Mouse (Mus musculus) heart, adult 2 months (tissue): ENCODE measurements around the gene Ttc8. TPM values are rescaled to one million over a fixed set of nuclear protein-coding genes. Genes with fewer than 3 reads are reported as not detected.

Source experiments
- DNase-seq, 2 experiments: peaks; one replicate each; pipeline ENCODE4 v3.0.0; 2021
- H3K27ac ChIP-seq: fragments of 200-600 bp; 2 replicates; pipeline ENCODE4 v1.8.1; 2022
- H3K27me3 ChIP-seq: fragments of 200-500 bp; 2 replicates; pipeline ENCODE4 v1.6.1; 2012; ENCODE audit warnings: mild to moderate bottlenecking, low read length, inconsistent platforms, mixed read lengths; ENCODE audit not compliant: control insufficient read depth, insufficient read depth
- H3K36me3 ChIP-seq: fragments of 200-500 bp; 2 replicates; pipeline ENCODE4 v1.6.1; 2012; ENCODE audit warnings: low read length, inconsistent platforms; ENCODE audit not compliant: control insufficient read depth, insufficient read depth
- H3K4me1 ChIP-seq: fragments of 200-500 bp; 2 replicates; pipeline ENCODE4 v1.6.1; 2011; ENCODE audit warnings: low read length; ENCODE audit not compliant: control insufficient read depth, insufficient read depth
- H3K4me3 ChIP-seq: fragments of 200-600 bp; 2 replicates; pipeline ENCODE4 v1.8.1; 2022
- H3K79me2 ChIP-seq: fragments of 200-500 bp; replicated peaks from 2 replicates; pipeline ENCODE4 v1.6.1; 2012; ENCODE audit warnings: mild to moderate bottlenecking, inconsistent platforms, low read length, moderate library complexity, mixed read lengths; ENCODE audit not compliant: control insufficient read depth, insufficient read depth
- H3K9ac ChIP-seq: fragments of 200-500 bp; 2 replicates; pipeline ENCODE4 v1.6.1; 2012; ENCODE audit warnings: low read depth, mild to moderate bottlenecking, control low read depth, inconsistent platforms, low read length, mixed read lengths
- CTCF ChIP-seq: fragments of 200-600 bp; IDR thresholded peaks from 2 replicates; pipeline ENCODE4 v1.8.1; 2022; ENCODE audit warnings: antibody characterized with exemption, mild to moderate bottlenecking, moderate library complexity
- EP300 ChIP-seq: fragments of 200-500 bp; IDR thresholded peaks from 2 replicates; pipeline ENCODE4 v1.6.1; 2011; ENCODE audit warnings: low read depth, low read length, control low read depth; ENCODE audit not compliant: insufficient read depth
- POLR2A ChIP-seq: fragments of 200-500 bp; IDR thresholded peaks from 2 replicates; pipeline ENCODE4 v1.6.1; 2011; ENCODE audit warnings: mild to moderate bottlenecking, low read depth, low read length, control low read depth; ENCODE audit not compliant: insufficient read depth
- WGBS: fragments of 180-500 bp; shearing (Covaris S2); methylation state at CpG from one replicate; pipeline ENCODE4 v1.1.7; 2018; 5-methylcytosine and 5-hydroxymethylcytosine counted together
- intact Hi-C: fragments of 180-260 bp; cut with DNase I; formaldehyde crosslinking; loops from one replicate; pipeline ENCODE4 v1.15.1; 2025
- polyA plus RNA-seq: library from polyadenylated mRNA; depleted of rRNA; stranded (reverse); fragments of >200 nt; gene quantifications from 2 replicates; pipeline ENCODE4 v1.2.3, GENCODE M21; 2012
- total RNA-seq, 2 experiments: library from RNA; stranded (reverse); gene quantifications; 2 replicates each; pipeline ENCODE4 v1.2.3; 2021

The Ttc8 gene
- total and polyA plus RNA-seq, 3 experiments = 5.6 to 7.5 (median 5.9) TPM

GRCm38 (mm10) chr12:98961415-98961814 is 41.0 kb downstream of the Ttc8 start:
- WGBS = 79% methylated on average over 4 of the region's 4 CpGs
- TF ChIP-seq POLR2A = no peak
- no peak for TF ChIP-seq EP300
- Histone ChIP-seq H3K4me1 (no peaks in the 10 kb centered on the region), H3K27me3 (no peaks in the 10 kb centered on the region), H3K27ac (no peak overlapping the region), H3K36me3 (no peaks in the 10 kb centered on the region), H3K4me3 (no peak overlapping the region), H3K79me2 (no peaks in the 10 kb centered on the region), H3K9ac (no peak overlapping the region)
- intact Hi-C loops = no loop called here
- DNase-seq = no peak

- H3K79me2 ChIP-seq = no peaks in the 10 kb centered on the region
- H3K27ac ChIP-seq = no peak overlapping the region
These were observed 45.2 kb downstream of the Ttc8 start for GRCm38 (mm10) chr12:98965441-98966135.

GRCm38 (mm10) chr12:98972291-98972690 is 51.9 kb downstream of the Ttc8 start:
- no peak overlapping the region for H3K27ac ChIP-seq
- no peaks in the 10 kb centered on the region for H3K36me3 ChIP-seq
- H3K27me3 ChIP-seq = no peaks in the 10 kb centered on the region
- no peak for DNase-seq
- no peak overlapping the region for H3K4me3 ChIP-seq
- no peaks in the 10 kb centered on the region for H3K4me1 ChIP-seq
- WGBS = 96% methylated on average over 3 of the region's 3 CpGs
- no peaks in the 10 kb centered on the region for H3K79me2 ChIP-seq
- no peak overlapping the region for H3K9ac ChIP-seq
- intact Hi-C loops = no loop called here
- TF ChIP-seq POLR2A (no peak), EP300 (no peak), CTCF (no peak)

More at GRCm38 (mm10) chr12:98965441-98966135, 45.2 kb downstream of the Ttc8 start:
- Histone ChIP-seq H3K9ac (no peak overlapping the region), H3K27me3 (no peaks in the 10 kb centered on the region), H3K4me1 (no peaks in the 10 kb centered on the region), H3K4me3 (no peak overlapping the region), H3K36me3 (no peaks in the 10 kb centered on the region)
- intact Hi-C loops = no loop called here
- WGBS = 51% methylated on average over 4 of the region's 4 CpGs
- TF ChIP-seq EP300 (no peak), CTCF (no peak), POLR2A (no peak)
- no peak for DNase-seq

- intact Hi-C loops = no loop called here
- H3K27me3 ChIP-seq = no peaks in the 10 kb centered on the region
- H3K9ac ChIP-seq = no peak overlapping the region
- H3K27ac ChIP-seq = no peak overlapping the region
- no peaks in the 10 kb centered on the region for H3K4me1 ChIP-seq
- H3K4me3 ChIP-seq = no peak overlapping the region
- H3K79me2 ChIP-seq = no peaks in the 10 kb centered on the region
- TF ChIP-seq EP300 (no peak), CTCF (no peak), POLR2A (no peak)
- no peak for DNase-seq
- H3K36me3 ChIP-seq = no peaks in the 10 kb centered on the region
- 90% methylated on average over 10 of the region's 10 CpGs for WGBS
These were observed 53.1 kb downstream of the Ttc8 start for GRCm38 (mm10) chr12:98973461-98973860.

- Histone ChIP-seq H3K4me3 (no peak overlapping the region), H3K4me1 (no peaks in the 10 kb centered on the region), H3K9ac (no peak overlapping the region), H3K27me3 (no peaks in the 10 kb centered on the region), H3K36me3 (no peaks in the 10 kb centered on the region), H3K27ac (no peak overlapping the region), H3K79me2 (no peaks in the 10 kb centered on the region)
- DNase-seq = no peak
- 66% methylated on average over 12 of the region's 12 CpGs for WGBS
- TF ChIP-seq POLR2A (no peak), CTCF (no peak), EP300 (no peak)
- intact Hi-C loops = no loop called here
These were observed 53.9 kb downstream of the Ttc8 start for GRCm38 (mm10) chr12:98974157-98974804.

GRCm38 (mm10) chr12:98981081-98981480 is 60.7 kb downstream of the Ttc8 start:
- Histone ChIP-seq H3K79me2 (no peaks in the 10 kb centered on the region), H3K36me3 (no peaks in the 10 kb centered on the region), H3K27ac (no peak overlapping the region), H3K4me3 (no peak overlapping the region), H3K4me1 (no peaks in the 10 kb centered on the region), H3K27me3 (no peaks in the 10 kb centered on the region), H3K9ac (no peak overlapping the region)
- DNase-seq = no peak
- intact Hi-C loops = no loop called here
- TF ChIP-seq CTCF = no peak
- WGBS = 95% methylated on average over 3 of the region's 3 CpGs
